Mouse (Mus musculus) layer of hippocampus, postnatal 10 days (tissue): ENCODE results near the gene Zbtb7b. TPM values are rescaled to one million over a fixed set of nuclear protein-coding genes. Genes with fewer than 3 reads are reported as not detected.
A peak's percentile ranks its signal among the peaks of the same experiment; 100 is the strongest.

ENCODE experiments used
- DNase-seq, 2 experiments: peaks; one replicate each; pipeline ENCODE4 v3.0.0; 2021; ENCODE audit warnings: low spot score in 2 of 2
- total RNA-seq, 2 experiments: library from RNA; stranded (reverse); gene quantifications; 2 replicates each; pipeline ENCODE4 v1.2.3; 2021

Zbtb7b gene
- total RNA-seq, 2 experiments from 2014 or later, result 6.6 to 8.7 TPM

- DNase-seq, result no peak
Observed at GRCm38 (mm10) chr3:89418861-89419250, 24.3 kb upstream of the Zbtb7b start.

- DNase-seq, result peak; percentile 90 to 92
Observed at GRCm38 (mm10) chr3:89418170-89418860, 23.7 kb upstream of the Zbtb7b start, which contains the start of the genes Cks1b and Shc1. Cks1b (minus strand) TSS chr3:89418383. Shc1 (plus strand) TSS chr3:89418443.

GRCm38 (mm10) chr3:89417840-89418169 lies 23.2 kb upstream of the Zbtb7b start:
- DNase-seq, result no peak

DNA sequence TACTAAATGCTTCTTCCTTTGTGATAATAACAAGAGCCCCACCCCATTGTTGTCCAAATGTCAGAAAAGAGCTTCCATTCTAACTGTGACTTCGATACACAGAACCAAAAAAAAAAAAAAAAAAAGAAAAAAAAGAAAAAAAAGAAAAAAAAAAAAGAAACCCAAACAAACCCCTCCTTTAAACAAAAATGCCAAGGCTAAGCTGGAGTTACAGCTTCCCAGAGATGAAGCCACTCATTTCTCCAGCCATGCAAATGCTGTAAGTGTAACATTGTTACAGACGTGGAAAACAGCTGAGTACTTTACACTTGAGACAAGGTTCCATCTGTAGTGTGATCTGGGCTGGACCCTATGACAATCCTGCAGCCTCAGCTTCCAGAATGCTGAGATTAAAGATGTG lies 22.6 kb upstream of the Zbtb7b start:
- no peak for DNase-seq

DNA sequence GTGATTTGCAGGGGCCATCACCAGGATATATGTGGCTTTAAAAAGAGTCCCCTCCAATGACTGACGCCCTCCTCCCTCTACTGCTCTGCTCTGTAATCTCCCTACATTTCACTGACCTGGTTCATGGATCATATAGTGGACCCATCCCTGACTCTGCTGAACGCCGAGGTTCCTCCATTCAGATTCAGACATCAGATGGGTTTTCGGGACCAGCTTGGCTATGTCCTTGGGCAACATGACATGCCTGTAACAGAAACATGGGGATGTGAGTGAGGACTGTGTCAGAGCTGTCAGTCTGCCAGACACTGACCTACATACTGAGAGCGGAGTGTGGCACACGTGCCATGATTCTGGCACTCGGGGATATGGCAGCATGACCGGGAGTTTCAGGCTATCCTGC lies 21.6 kb upstream of the Zbtb7b start:
- no peak for DNase-seq

GRCm38 (mm10) chr3:89411490-89412393 lies 17.2 kb upstream of the Zbtb7b start, which contains the start of gene Flad1:
Flad1 (minus strand) TSS chr3:89411870.
- peak; percentile 100 for DNase-seq

GRCm38 (mm10) chr3:89410864-89411263 lies 16.3 kb upstream of the Zbtb7b start:
- DNase-seq, result no peak

DNA sequence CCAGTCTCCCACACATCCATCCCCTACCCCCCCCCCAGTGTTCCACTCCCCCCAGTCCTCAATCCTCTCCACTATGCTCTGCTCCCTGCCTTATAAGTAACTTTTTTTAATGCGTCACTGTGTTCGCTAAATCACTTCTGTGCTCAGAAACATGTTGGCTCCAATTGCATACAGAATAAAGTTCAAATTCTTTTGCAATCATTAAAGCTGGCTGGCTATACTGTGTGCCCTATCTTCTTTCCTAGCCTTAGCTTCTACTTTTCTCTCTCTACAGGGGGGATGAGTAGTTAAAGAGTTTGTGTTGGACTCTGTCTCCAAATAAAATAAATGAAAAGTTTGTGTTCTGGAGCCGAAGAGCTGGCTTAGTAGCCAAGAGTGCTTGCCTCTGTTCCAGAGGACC lies 15.1 kb upstream of the Zbtb7b start:
- DNase-seq, result no peak

DNA sequence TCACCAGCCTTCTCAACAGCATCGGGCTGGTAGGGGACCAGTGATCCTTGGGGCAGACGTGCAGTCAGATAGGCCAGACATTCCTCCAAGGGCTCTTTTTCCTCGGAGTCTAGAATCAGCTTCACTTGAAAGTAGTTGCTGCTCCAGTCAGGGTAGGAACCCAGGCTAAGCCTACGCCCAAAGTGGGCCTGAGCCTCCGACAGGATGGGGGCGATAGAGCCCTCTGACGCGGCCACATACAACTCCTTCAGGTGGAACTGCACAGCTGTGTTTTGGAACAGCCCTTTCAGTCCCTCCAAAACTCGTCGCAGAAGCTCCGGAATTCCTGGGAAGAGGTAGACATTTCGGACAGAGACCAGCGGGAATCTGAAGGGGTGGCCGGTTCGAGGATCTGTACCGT lies 13.9 kb upstream of the Zbtb7b start:
- no peak for DNase-seq

DNA sequence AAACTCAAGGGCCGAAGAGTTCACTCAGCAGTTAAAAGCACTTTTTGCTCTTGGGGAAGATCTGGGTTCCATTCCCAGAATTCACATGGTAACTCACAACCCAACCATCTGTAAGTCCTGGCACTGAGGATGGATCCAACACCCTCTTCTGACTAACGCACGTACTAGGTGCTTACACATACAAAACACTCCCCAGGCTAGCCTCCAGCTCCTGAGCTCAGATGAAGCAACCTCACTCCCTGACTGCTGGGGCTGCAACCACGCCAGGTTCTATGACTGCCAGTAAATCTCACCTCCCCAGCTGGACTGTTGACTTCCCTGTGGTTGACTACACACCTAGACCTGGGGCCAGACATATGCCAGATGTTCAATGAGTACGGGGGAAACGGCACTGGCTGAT lies 12.3 kb upstream of the Zbtb7b start:
- no peak for DNase-seq

DNA sequence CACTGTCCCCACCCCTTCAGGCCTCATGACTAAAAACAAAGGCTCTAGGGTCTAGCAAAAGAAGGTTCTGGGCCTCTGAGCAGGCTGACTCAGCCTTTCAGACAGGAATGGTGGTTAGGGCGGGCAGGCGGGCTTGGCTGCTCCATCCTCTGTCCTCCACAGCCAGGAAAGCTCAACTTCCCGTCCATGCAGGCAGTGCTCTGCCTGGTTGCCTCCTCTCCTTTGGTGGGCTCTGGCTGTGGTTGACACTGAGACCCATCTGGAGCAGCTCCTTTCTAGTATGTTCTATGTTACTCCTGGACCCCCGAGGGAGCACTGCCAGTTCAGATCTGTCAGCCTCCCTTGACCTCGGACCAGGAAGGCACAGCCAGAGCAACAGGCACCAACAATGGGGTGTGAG lies 8.1 kb upstream of the Zbtb7b start, which contains the start of gene Lenep:
Gene Lenep (minus strand): TSS at position 101 of the 400 bp plus-strand sequence.
- no peak for DNase-seq

DNA sequence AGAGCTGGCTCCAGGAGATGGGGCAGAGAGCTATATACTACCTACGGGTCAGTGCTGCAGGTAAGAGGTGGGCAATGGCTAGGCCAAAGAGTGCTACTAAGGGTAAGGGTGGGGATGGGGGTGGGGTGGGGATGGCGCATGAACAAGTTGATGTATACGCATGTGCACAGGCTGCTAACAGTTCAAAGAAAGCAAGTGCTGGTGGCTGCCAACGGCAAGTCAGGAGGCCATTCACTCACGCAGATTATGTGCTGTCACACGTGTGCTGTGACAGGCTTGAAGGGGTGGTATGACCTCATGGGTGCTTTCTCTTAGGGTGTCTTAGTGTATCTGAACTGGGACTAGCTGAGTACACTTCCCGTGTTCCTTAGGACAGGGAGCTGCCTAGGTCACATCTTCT lies 6.8 kb upstream of the Zbtb7b start:
- no peak for DNase-seq

DNA sequence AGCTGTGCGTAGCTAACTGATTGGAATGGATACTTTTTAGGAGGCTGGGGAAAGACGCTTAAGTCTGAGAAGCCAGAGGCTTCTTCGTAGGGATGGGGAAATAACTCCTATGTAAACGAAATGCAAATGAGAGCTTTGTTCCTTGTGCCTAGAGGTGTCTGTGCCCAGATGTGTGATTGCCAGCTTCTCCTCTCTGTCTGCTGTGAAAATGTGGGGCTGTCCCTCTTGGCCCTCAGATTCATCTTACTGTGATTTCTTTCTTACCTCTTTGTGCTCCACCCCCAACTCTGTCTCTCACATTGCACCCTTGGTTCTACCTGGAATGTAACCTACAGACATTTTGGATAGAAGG lies 2.1 kb upstream of the Zbtb7b start:
- DNase-seq, result no peak

DNA sequence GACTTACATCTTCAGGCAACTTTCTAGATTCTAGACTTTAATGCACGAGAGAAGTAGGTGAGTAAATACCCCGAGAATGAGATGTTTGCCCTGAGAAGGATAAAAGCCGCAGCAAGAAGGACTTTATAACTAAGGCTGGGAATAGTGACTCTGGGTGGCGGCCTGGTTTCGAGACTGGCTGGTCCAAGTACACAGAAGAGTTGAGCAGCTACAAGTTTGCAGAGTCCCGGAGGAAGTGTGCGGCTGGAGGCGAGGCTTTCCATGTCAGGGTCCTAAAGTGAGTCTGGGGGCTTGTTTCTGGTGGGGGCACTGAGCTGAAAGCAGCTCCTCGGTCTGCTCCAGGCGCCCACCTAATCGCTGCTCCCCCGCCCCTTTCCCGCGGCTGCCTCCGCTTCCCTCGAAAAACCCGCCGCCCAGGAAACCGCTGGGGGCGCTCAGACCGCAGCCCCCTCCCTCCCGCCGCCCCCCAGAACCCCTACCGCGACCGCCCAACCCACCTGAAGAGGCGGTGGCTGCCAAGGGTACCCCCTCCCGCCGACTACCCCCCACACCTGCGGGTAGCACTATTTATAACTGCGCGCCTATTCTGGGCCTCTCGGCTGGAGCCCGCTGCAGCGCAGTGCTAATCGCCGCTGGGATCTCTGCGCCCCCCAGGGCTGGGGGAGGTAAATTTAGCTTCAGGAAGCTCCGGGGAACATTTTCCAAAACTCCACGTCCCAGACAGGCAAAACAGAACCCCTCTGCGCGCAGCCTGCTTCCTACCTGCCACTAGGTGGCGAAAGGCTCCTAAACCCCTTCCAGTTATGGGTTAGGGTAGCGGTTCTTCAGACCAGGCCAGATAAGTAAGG lies 1.5 kb upstream of the Zbtb7b start:
- DNase-seq, result peak; percentile 65 to 69

GRCm38 (mm10) chr3:89395419-89395805 lies 836 bp upstream of the Zbtb7b start:
- DNase-seq, result no peak

GRCm38 (mm10) chr3:89394894-89395256 lies 299 bp upstream of the Zbtb7b start:
- peak; percentile 63 to 73 for DNase-seq

GRCm38 (mm10) chr3:89393605-89394004 lies 971 bp downstream of the Zbtb7b start:
- DNase-seq, result peak; percentile 95 to 96

- DNase-seq, result peak in 1 of 2 experiments; percentile 45
Observed at GRCm38 (mm10) chr3:89392871-89393311, 1.7 kb downstream of the Zbtb7b start.

- peak; percentile 42 to 48 for DNase-seq
Observed at GRCm38 (mm10) chr3:89391663-89392511, 2.7 kb downstream of the Zbtb7b start.
